Mouse (Mus musculus) erythroid progenitor cell, adult 5-6 weeks (primary cell): Measurements from ENCODE around the gene Pex3. TPM values are rescaled to one million over a fixed set of nuclear protein-coding genes. Genes with fewer than 3 reads are reported as not detected.

ENCODE experiments used
- total RNA-seq, 2 experiments: library from RNA; stranded (forward) in 1 of 2; stranded (reverse) in 1 of 2; fragments of 150-400 nt in 1 of 2; fragments of 186-747, 209-891 nt in 1 of 2; gene quantifications; 2 replicates each; pipeline versions ENCODE4 v1.2.3 to v1.2.4; 2015 to 2017; ENCODE audit warnings: low replicate concordance in 2 of 2

Pex3 gene
- total RNA-seq, 2 experiments from 2014 or later, result 1.8 to 16.8 TPM

Other genes with a start within 250 kb of the Pex3 start
- gene Phactr2, start 78.7 kb downstream of the Pex3 start, total RNA-seq (2015; ENCODE audit: low replicate concordance), result 5.0 and 6.1 TPM in 2 replicates
- gene Phactr2, start 78.7 kb downstream of the Pex3 start, total RNA-seq (2017; ENCODE audit: low replicate concordance), result 3.6 and 6.9 TPM in 2 replicates
- gene Fuca2, start 53.6 kb downstream of the Pex3 start, total RNA-seq (2015; ENCODE audit: low replicate concordance), result 29.8 and 38.2 TPM in 2 replicates
- gene Fuca2, start 53.6 kb downstream of the Pex3 start, total RNA-seq (2017; ENCODE audit: low replicate concordance), result 13.3 and 17.3 TPM in 2 replicates
- gene Adat2, start 248 bp downstream of the Pex3 start, total RNA-seq (2015; ENCODE audit: low replicate concordance), result 1.1 TPM in 1 of 2 replicates, not detected in the other
- gene Adat2, start 248 bp downstream of the Pex3 start, total RNA-seq (2017; ENCODE audit: low replicate concordance), result 1.2 TPM in 1 of 2 replicates, not detected in the other